Mouse (Mus musculus) right cerebral cortex, postnatal 25 days (tissue): Measurements from ENCODE around the gene BC030867.

Experiments used
- DNase-seq: peaks from one replicate; pipeline ENCODE4 v3.0.0; 2022

The BC030867 gene

DNA sequence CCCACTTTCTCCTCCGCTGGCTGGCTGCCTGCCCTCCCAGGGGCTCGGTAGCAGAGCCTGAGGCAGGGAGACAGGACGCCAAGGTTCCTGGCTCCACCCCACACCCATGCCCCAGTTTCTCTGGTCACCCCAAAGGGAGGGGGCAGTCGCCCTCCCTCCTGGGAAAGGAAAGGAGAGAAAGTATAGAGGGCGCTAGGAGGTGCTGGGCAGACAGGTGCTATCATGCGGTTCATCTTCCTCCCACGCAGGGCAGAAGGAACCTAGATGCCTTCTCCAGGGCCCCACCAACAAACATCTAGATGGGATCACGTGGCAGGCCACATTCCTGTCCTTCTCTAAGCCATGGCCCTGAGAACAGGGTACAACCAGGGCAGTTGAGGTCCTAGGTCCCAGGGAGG lies 26.7 kb upstream of the BC030867 start:
- no peak for DNase-seq

DNA sequence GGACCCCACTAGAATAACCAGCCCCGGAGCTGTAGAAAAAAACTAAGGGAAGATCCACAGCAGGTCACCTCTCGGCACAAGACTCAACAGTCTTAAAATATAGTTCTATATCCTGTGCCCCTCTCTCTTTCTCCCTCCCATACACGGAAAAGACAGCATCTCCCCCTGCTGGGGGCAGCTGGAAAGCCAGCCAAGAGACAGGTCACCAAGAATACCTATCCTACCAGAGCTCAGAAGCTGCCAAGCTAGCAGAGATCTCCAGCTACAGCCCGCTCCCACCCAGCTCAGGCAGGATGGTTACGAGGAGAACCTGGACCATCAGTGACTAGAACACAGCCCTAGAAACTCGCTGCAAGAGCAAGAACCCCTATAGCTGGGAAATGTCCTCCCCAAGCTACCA lies 25.5 kb upstream of the BC030867 start:
- no peak for DNase-seq

DNA sequence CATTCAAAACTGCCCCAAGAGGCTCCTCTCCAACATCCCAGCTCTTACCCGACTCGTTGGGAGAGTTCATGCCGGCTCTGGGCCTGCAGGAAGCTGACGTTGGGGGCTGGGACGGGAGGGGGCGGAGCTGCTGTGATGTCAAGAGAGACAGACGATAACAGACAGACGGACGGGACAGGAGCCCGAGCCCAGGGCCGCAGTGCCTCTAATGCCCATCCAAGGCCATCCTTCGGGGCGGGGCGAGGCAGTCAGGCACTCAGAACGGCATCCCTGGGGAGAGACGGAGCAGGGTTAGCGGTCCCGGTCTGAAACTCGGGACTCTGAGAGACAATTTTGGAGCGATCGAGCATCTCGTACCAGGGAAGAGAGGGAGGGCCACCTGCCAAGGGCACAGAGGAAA lies 24.0 kb upstream of the BC030867 start:
- no peak for DNase-seq

DNA sequence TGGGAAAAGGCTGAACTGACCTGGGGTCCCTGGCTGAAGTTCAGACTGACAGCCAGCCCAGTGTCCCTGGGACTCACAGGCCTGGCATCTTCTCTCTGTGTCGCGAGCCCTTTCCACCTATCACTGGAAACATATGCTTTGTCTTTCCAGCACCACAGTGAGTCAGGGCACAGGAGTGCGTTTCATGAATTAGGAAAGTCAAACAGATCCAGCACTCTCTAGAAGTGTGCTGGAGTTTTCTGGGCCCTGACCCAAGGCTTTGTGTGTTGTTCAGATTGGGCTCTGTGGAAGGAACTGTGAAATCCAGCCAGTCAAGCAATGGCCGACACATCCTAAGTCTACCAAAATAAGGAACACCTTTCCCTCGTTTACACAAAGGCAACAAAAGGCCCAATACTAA lies 23.5 kb upstream of the BC030867 start:
- no peak for DNase-seq

DNA sequence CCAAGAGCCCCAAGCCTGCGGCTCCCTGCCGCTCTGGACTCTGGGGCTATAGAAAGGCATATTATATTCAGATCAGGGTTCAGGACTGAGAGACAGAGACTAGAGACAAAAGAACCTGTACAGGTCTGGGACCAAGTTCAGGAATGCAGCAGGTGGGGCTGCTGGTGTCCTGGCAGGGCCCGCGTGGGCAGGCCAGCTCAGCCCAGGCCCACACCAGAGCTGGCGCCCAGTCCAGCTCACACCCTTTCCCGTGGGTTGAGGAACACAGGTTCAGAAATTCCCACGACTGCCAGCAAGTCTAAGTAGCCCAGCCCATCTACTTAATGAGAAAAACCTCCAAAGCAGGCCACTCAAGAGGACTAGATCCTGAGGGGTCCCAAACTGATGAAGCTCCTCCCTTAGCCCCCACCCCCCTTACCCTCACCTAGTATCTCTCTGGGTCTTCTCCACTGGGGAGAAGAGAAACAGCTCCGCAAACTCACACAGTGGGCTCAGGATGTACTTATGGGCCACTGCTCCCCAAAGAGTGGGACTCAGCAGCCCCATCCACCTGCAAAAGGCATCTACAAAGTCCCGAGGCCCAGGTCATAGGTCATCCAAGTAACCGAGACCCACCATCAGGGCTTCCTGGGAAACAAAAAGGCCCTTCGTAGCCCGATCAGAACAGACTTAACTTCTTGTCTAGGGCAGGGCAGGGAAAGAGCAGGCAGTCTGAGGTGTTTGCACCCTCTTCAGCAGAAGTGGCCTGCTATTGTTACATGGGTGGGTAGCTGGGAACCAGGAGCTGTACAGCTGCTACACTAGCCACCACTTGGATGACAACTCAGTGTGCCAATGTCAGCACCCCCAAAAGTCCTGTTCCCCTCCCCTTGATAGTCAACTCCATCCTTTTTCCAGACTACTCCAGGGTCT lies 22.4 kb upstream of the BC030867 start:
- DNase-seq, result no peak

GRCm38 (mm10) chr11:102227270-102228190 lies 21.2 kb upstream of the BC030867 start:
- DNase-seq, result peak; percentile 25

DNA sequence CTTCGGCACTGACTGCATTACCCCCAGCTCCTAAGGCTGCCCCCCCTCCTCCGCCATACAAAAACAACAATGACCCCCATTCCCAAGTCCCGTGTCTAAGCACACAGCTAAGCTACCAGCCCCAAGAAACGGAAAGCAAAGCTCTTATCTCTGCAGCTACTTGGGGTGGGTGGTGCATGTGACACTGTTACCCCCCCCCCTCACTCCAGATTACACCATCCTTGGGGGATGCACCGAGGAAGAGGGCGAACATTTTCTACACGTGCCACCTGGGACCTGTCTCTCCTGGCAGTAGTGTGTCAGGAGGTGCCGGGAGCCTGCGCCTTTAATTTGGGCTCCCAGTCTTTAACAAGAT lies 20.5 kb upstream of the BC030867 start:
- no peak for DNase-seq

DNA sequence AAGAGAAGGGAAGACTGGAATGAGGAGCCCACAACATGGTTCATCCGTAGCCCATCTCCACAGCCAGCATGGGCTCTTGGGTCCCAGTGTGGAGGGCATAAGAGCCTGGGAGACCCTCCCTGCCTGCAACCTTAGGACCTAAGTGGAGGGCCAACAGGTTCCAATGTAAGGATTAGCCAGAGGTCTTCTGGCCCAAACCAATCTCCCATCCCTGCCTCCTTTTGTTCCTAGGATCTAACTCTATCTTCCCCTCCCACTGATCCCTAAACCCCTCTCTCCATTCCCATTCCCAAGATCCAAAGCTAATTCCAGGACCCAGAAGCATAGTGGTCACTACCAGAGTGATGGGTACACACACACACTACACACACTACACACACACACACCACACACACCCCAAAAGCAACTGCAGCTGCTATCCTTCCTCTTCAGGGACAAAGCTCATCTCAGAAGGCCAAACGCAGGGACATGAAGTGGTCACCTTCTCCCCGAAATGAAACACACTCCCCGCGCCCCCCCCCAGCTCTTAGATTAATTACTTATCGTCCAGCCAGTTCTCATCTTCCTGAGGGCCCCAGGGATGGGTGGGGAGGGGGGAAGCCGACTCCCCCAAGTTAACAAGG lies 19.9 kb upstream of the BC030867 start:
- no peak for DNase-seq

- DNase-seq, result peak; percentile 34
These were observed 19.2 kb upstream of the BC030867 start for GRCm38 (mm10) chr11:102229331-102229953.

DNA sequence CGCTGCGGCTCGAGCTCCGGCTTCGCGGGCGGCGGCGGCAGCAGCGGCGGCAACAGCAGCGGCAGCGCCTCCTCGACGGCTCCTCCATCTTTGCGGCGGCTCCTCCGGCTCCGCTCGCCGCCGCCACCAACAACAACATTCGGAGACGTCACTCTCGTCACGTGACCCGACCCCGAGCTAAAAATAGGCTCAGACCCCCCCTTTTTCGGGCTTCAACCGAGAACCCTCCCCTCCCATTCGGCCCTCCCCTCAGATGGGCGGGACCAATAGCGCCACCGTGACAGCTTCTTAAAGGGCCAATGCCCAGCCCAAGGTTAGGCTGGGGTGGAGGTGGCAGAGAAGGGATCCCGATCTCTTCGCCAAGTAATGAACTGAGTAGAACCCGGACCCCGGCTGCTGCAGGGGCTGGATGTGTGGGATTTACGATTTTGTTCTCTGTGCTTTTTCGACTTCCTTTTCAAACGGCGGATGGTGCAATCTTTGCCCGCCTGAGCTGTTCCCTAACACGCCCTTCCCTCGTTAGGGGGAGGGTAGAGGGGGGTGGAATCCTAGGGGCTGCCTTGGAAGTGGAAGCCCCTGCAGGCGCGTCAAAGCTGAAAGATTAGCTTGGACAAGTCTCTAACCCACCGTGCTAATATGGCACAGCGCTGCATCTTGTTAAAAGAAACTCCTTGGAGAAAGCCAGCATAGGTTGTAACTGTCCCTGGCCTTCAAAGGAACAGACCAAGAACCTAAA lies 18.5 kb upstream of the BC030867 start, which contains the start of gene Hdac5:
Gene Hdac5 (minus strand): TSS at position 161 of the 736 bp plus-strand sequence.
- DNase-seq, result peak; percentile 98

GRCm38 (mm10) chr11:102236022-102236421 lies 12.7 kb upstream of the BC030867 start:
- no peak for DNase-seq

GRCm38 (mm10) chr11:102240636-102241035 lies 8.0 kb upstream of the BC030867 start:
- DNase-seq, result no peak

- no peak for DNase-seq
These were observed 7.4 kb upstream of the BC030867 start for GRCm38 (mm10) chr11:102241246-102241645.

- DNase-seq, result no peak
These were observed 6.8 kb upstream of the BC030867 start for GRCm38 (mm10) chr11:102241874-102242273.

- peak; percentile 87 for DNase-seq
These were observed 3.7 kb upstream of the BC030867 start for GRCm38 (mm10) chr11:102244926-102245449.

- no peak for DNase-seq
These were observed 3.0 kb upstream of the BC030867 start for GRCm38 (mm10) chr11:102245581-102246272.

DNA sequence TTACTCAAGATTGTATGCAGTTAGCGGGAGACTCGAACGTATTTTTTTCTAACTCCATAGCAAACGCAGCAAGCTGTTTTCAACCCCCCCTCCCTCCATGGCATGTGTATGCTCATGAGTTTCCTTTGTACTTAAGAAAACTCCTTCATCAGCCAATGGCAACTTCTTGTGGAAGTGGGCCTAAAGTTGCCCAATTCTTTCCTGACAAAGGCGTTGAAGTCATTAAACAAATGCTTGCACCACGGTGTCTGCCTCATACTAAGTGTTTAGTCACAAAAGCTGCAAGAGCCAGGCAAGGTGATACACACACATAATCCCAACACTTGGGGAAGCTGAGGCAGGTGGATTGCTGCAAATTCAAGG lies 2.4 kb upstream of the BC030867 start:
- DNase-seq, result no peak

DNA sequence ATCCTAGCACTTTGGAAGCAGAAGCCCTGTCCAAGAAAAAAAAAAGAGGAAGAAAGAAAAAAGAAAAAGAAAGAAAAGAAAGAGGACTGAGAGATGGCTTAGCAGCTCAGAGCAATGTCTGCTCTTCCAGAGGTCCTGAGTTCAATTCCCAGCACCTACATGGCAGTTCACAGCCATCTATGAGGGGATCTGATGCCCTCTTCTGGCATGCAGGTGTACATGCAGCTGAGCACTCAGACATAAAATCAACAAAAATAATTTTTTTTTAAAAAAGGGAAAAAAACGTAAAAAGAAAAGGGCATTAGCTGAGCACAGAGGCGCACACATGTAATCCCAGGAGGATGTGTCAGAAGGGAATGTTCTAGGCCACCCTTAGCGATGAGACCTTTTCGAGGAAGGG lies 1.8 kb upstream of the BC030867 start:
- no peak for DNase-seq

- DNase-seq, result no peak
These were observed 839 bp downstream of the BC030867 start for GRCm38 (mm10) chr11:102249351-102250090.

GRCm38 (mm10) chr11:102257514-102257913 lies 8.8 kb downstream of the BC030867 start:
- no peak for DNase-seq
